Mouse (Mus musculus): Measurements from ENCODE around the gene Eif4a1.

DNA sequence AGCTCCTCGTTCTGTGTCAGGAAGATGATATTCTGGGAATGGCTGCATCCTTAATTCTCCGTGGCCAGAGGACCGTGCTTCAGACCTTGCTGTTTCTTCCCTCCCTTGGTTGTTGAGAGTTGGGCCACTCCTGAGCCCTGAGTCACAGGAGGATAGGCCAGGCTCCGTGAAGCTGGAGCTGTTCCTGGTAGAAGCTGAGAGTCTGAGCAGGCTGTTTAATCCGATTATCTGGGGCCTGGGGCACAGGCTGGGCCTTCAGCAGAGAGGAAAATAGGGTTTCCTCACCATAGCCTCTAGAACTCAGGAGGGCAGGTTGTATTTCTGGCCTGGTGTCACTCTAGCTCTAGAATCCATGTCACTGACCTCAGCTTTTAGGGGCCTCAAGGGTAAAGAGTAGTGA is 18.8 kb downstream of the Eif4a1 start:
- no peak for TF ChIP-seq CTCF (IDR thresholded peaks at IDR 0.05; ENCODE audit: borderline replicate concordance, insufficient read depth, low read depth, low read length)
- no peak for TF ChIP-seq POLR2A (IDR thresholded peaks at IDR 0.05; ENCODE audit: borderline replicate concordance, insufficient read depth, low read length)
